Mouse (Mus musculus) lung, embryonic 15.5 days (tissue): ENCODE data around the gene Olah. TPM values are rescaled to one million over a fixed set of nuclear protein-coding genes. Genes with fewer than 3 reads are reported as not detected.

Experiments used
- ATAC-seq: fragments of 200-750 bp; cut with Nextera tagmentation; 2 replicates; pipeline ENCODE4 v1.8.0; 2017; ENCODE audit warnings: moderate number of reproducible peaks, borderline replicate concordance; ENCODE audit not compliant: low FRiP score, low TSS enrichment; ENCODE audit errors: extremely low read depth
- H3K27ac ChIP-seq: fragments of 300-500 bp; sonication (generic); 2 replicates; pipeline ENCODE4 v1.5.1; 2015; ENCODE audit warnings: moderate library complexity, mild to moderate bottlenecking, inconsistent platforms
- H3K27me3 ChIP-seq: fragments of 300-500 bp; sonication (generic); 2 replicates; pipeline ENCODE4 v1.6.1; 2015; ENCODE audit warnings: inconsistent platforms
- H3K36me3 ChIP-seq: fragments of 300-500 bp; sonication (generic); 2 replicates; pipeline ENCODE4 v1.6.1; 2015; ENCODE audit warnings: inconsistent platforms
- H3K4me1 ChIP-seq: fragments of 300-500 bp; sonication (generic); 2 replicates; pipeline ENCODE4 v1.6.1; 2015; ENCODE audit warnings: inconsistent platforms
- H3K4me2 ChIP-seq: fragments of 300-500 bp; sonication (generic); 2 replicates; pipeline ENCODE4 v1.6.1; 2015; ENCODE audit warnings: inconsistent platforms, mild to moderate bottlenecking, moderate library complexity
- H3K4me3 ChIP-seq: fragments of 300-500 bp; sonication (generic); 2 replicates; pipeline ENCODE4 v1.5.1; 2015; ENCODE audit warnings: mild to moderate bottlenecking, inconsistent platforms
- H3K9ac ChIP-seq: fragments of 300-500 bp; sonication (generic); 2 replicates; pipeline ENCODE4 v1.6.1; 2015; ENCODE audit warnings: inconsistent platforms
- H3K9me3 ChIP-seq: fragments of 300-500 bp; sonication (generic); 2 replicates; pipeline ENCODE4 v1.6.1; 2016; ENCODE audit warnings: inconsistent platforms
- WGBS: fragments of 180-500 bp; shearing (Covaris S2); methylation state at CpG from one replicate; pipeline ENCODE4 v1.1.7; 2015; 5-methylcytosine and 5-hydroxymethylcytosine counted together
- polyA plus RNA-seq: library from polyadenylated mRNA; unstranded; fragments of >200 nt; fragmentation: Nextera tagmentation; extraction: Ambion mirVana; gene quantifications from 2 replicates; pipeline ENCODE4 v1.2.1, GENCODE M21; 2015

Olah gene
- polyA plus RNA-seq, 1 experiment from 2014 or later: not detected

DNA sequence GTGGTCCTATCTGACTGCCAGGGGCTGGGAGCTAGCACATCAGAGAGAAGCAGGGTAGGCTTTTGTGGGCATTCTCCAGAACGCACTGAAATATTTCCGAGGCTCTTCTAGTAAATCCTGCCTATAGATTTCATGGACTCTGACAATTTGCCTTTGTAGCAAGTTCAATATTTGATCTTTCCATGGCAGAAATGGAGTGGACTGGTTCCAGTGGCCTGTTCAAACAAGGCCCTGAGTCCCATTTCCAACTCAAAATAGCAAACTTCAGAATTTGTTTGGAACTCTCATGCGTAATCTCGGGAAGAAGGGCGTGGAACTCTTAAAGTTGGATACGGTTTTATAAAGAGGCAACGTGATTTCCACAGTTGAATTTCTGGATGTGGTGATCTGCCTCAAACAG, 101.2 kb downstream of the Olah start:
- Histone ChIP-seq H3K4me2 (peak overlapping the region; percentile 9; the same call in 1 of the 2 replicates), H3K36me3 (no peaks in the 10 kb centered on the region), H3K4me1 (0 out of 2 replicates have a peak, but pooled peaks cover 3% of the 10 kb centered on the region), H3K9ac (no peak overlapping the region), H3K9me3 (no peaks in the 10 kb centered on the region), H3K27me3 (no peaks in the 10 kb centered on the region), H3K27ac (peak overlapping the region; percentile 74), H3K4me3 (no peak overlapping the region)
- WGBS: 55% methylated on average over 7 of the region's 7 CpGs
- ATAC-seq: peak; percentile 42; the same call in 1 of the 2 replicates

DNA sequence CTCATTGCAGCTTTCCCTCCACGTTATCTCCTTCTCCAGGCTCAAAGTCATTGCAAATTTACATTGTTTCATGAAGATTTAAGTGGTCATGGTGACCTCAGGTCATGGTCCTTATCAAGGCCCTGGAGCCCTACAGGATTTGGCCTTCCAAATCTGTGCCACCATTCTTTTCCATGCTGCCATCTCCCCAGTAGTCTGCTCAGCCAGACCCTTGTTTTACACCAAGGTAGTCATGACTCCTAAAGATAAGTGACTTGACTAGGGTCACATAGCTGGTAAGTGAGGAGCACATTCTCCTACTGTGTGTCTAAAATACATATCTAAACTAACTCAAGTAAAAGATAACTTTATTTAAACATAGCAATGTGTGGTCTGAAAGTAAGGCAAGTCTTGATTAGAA, 104.8 kb downstream of the Olah start:
- H3K9ac ChIP-seq: no peak overlapping the region
- H3K4me1 ChIP-seq: 0 out of 2 replicates have a peak, but pooled peaks cover 3% of the 10 kb centered on the region
- ATAC-seq: no peak
- no peaks in the 10 kb centered on the region for H3K27me3 ChIP-seq
- H3K9me3 ChIP-seq: no peaks in the 10 kb centered on the region
- no peak overlapping the region for H3K4me3 ChIP-seq
- no peak overlapping the region for H3K27ac ChIP-seq
- H3K4me2 ChIP-seq: no peak overlapping the region
- WGBS: 74% methylated on average over 1 of the region's 1 CpGs
- H3K36me3 ChIP-seq: no peaks in the 10 kb centered on the region

Other genes with a start within 250 kb of the Olah start
- gene Nmt2, start 113.0 kb downstream of the Olah start, polyA plus RNA-seq: 37.9 and 42.1 TPM in 2 replicates
- 18.3 and 19.6 TPM in 2 replicates for gene Rpp38, start 64.6 kb downstream of the Olah start, polyA plus RNA-seq
- 1.1 and 2.0 TPM in 2 replicates for gene Acbd7, start 61.0 kb downstream of the Olah start, polyA plus RNA-seq
- gene Meig1, start 25.4 kb upstream of the Olah start, polyA plus RNA-seq: 9.8 and 10.8 TPM in 2 replicates
- gene Dclre1c, start 26.9 kb upstream of the Olah start, polyA plus RNA-seq: 6.1 and 6.2 TPM in 2 replicates
- gene Suv39h2, start 77.8 kb upstream of the Olah start, polyA plus RNA-seq: 17.1 and 20.7 TPM in 2 replicates
- gene Gm45902, start 115.6 kb upstream of the Olah start, polyA plus RNA-seq: 4.9 and 5.7 TPM in 2 replicates
- gene Hspa14, start 115.6 kb upstream of the Olah start, polyA plus RNA-seq: 119 and 120 TPM in 2 replicates
- gene Cdnf, start 115.8 kb upstream of the Olah start, polyA plus RNA-seq: 0.12 and 0.14 TPM in 2 replicates
- 27.9 and 31.8 TPM in 2 replicates for gene Fam107b, start 173.3 kb upstream of the Olah start, polyA plus RNA-seq